Mouse (Mus musculus): ENCODE measurements at regions not wholly inside any gene's neighbourhood (a gene's known extent, or its start where the extent isn't known, plus 50 kb on each side); places are given as distances from the start of the nearest gene placed in this dataset.

GRCm38 (mm10) chr7:70756676-70757075, 390.1 kb upstream of the Nr2f2 start:
- DNase-seq (ENCODE audit: low spot score in 2 of 2), result no peak

- no peak for DNase-seq (ENCODE audit: low spot score in 2 of 2)
Measured at GRCm38 (mm10) chr7:70754826-70755225, 388.3 kb upstream of the Nr2f2 start.

GRCm38 (mm10) chr7:70752802-70753218, 386.3 kb upstream of the Nr2f2 start:
- no peak for DNase-seq (ENCODE audit: low spot score in 2 of 2)

- DNase-seq (ENCODE audit: low spot score in 2 of 2), result no peak
Measured at GRCm38 (mm10) chr7:70748884-70749283, 382.3 kb upstream of the Nr2f2 start.

- no peak for DNase-seq (ENCODE audit: low spot score in 2 of 2)
Measured at GRCm38 (mm10) chr7:70748345-70748744, 381.8 kb upstream of the Nr2f2 start.

GRCm38 (mm10) chr7:70744296-70744695, 377.8 kb upstream of the Nr2f2 start:
- DNase-seq (ENCODE audit: low spot score in 2 of 2), result no peak

- no peak for DNase-seq (ENCODE audit: low spot score in 2 of 2)
Measured at GRCm38 (mm10) chr7:70735591-70735990, 369.1 kb upstream of the Nr2f2 start.

- no peak for DNase-seq (ENCODE audit: low spot score in 2 of 2)
Measured at GRCm38 (mm10) chr7:70733501-70733900, 367.0 kb upstream of the Nr2f2 start.

GRCm38 (mm10) chr7:70729896-70730295, 363.4 kb upstream of the Nr2f2 start:
- DNase-seq (ENCODE audit: low spot score in 2 of 2), result no peak

GRCm38 (mm10) chr7:70718149-70718765, 351.7 kb upstream of the Nr2f2 start:
- DNase-seq (ENCODE audit: low spot score in 2 of 2), result no peak

- no peak for DNase-seq (ENCODE audit: low spot score in 2 of 2)
Measured at GRCm38 (mm10) chr7:70717608-70718007, 351.1 kb upstream of the Nr2f2 start.

GRCm38 (mm10) chr7:70716811-70717458, 350.4 kb upstream of the Nr2f2 start:
- no peak for DNase-seq (ENCODE audit: low spot score in 2 of 2)

- peak; percentile 7 to 31 for DNase-seq (ENCODE audit: low spot score in 2 of 2)
Measured at GRCm38 (mm10) chr7:70712141-70712540, 345.6 kb upstream of the Nr2f2 start.

- DNase-seq (ENCODE audit: low spot score in 2 of 2), result no peak
Measured at GRCm38 (mm10) chr7:70706281-70706680, 339.7 kb upstream of the Nr2f2 start.

GRCm38 (mm10) chr7:70703784-70704183, 337.2 kb upstream of the Nr2f2 start:
- DNase-seq (ENCODE audit: low spot score in 2 of 2), result no peak

GRCm38 (mm10) chr7:70700461-70700860, 333.9 kb upstream of the Nr2f2 start:
- no peak for DNase-seq (ENCODE audit: low spot score in 2 of 2)

GRCm38 (mm10) chr7:70699391-70699790, 332.9 kb upstream of the Nr2f2 start:
- DNase-seq (ENCODE audit: low spot score in 2 of 2), result no peak

GRCm38 (mm10) chr7:70698986-70699385, 332.5 kb upstream of the Nr2f2 start:
- DNase-seq (ENCODE audit: low spot score in 2 of 2), result no peak

- DNase-seq (ENCODE audit: low spot score in 2 of 2), result no peak
Measured at GRCm38 (mm10) chr7:70692160-70692559, 325.6 kb upstream of the Nr2f2 start.

- no peak for DNase-seq (ENCODE audit: low spot score in 2 of 2)
Measured at GRCm38 (mm10) chr7:70690845-70691244, 324.3 kb upstream of the Nr2f2 start.

GRCm38 (mm10) chr7:70669065-70669464, 302.5 kb upstream of the Nr2f2 start:
- no peak for DNase-seq (ENCODE audit: low spot score in 2 of 2)

- no peak for DNase-seq (ENCODE audit: low spot score in 2 of 2)
Measured at GRCm38 (mm10) chr7:70660162-70660561, 293.6 kb upstream of the Nr2f2 start.

GRCm38 (mm10) chr7:70649760-70650377, 283.3 kb upstream of the Nr2f2 start:
- DNase-seq (ENCODE audit: low spot score in 2 of 2), result no peak
